Mouse (Mus musculus): ENCODE measurements around the gene Pik3c2g.

Pik3c2g gene

GRCm38 (mm10) chr6:139839907-139840306 lies 252.9 kb downstream of the Pik3c2g start:
- no peak for DNase-seq (ENCODE audit: low read depth, low spot score)

GRCm38 (mm10) chr6:139841272-139841671 lies 254.3 kb downstream of the Pik3c2g start:
- no peak for DNase-seq (ENCODE audit: low read depth, low spot score)

- DNase-seq (ENCODE audit: low read depth, low spot score): no peak
These were observed 255.6 kb downstream of the Pik3c2g start for GRCm38 (mm10) chr6:139842626-139843025.

GRCm38 (mm10) chr6:139843531-139843930 lies 256.5 kb downstream of the Pik3c2g start:
- DNase-seq (ENCODE audit: low read depth, low spot score): no peak

- DNase-seq (ENCODE audit: low read depth, low spot score): no peak
These were observed 260.0 kb downstream of the Pik3c2g start for GRCm38 (mm10) chr6:139846889-139847544.

- no peak for DNase-seq (ENCODE audit: low read depth, low spot score)
These were observed 262.9 kb downstream of the Pik3c2g start for GRCm38 (mm10) chr6:139849931-139850330.

GRCm38 (mm10) chr6:139851705-139852603 lies 264.9 kb downstream of the Pik3c2g start:
- DNase-seq (ENCODE audit: low read depth, low spot score): no peak

- DNase-seq (ENCODE audit: low read depth, low spot score): no peak
These were observed 265.8 kb downstream of the Pik3c2g start for GRCm38 (mm10) chr6:139852836-139853235.

- DNase-seq (ENCODE audit: low read depth, low spot score): no peak
These were observed 273.1 kb downstream of the Pik3c2g start for GRCm38 (mm10) chr6:139860141-139860540.

GRCm38 (mm10) chr6:139861534-139861933 lies 274.5 kb downstream of the Pik3c2g start:
- DNase-seq (ENCODE audit: low read depth, low spot score): no peak

- DNase-seq (ENCODE audit: low read depth, low spot score): no peak
These were observed 278.1 kb downstream of the Pik3c2g start for GRCm38 (mm10) chr6:139865059-139865673.

- peak; percentile 47 for DNase-seq (ENCODE audit: low read depth, low spot score)
These were observed 287.6 kb downstream of the Pik3c2g start for GRCm38 (mm10) chr6:139874418-139875176.

GRCm38 (mm10) chr6:139876691-139877090 lies 289.7 kb downstream of the Pik3c2g start:
- no peak for DNase-seq (ENCODE audit: low read depth, low spot score)

- DNase-seq (ENCODE audit: low read depth, low spot score): no peak
These were observed 290.7 kb downstream of the Pik3c2g start for GRCm38 (mm10) chr6:139877476-139878361.

- DNase-seq (ENCODE audit: low read depth, low spot score): no peak
These were observed 291.3 kb downstream of the Pik3c2g start for GRCm38 (mm10) chr6:139878362-139878696.

- DNase-seq (ENCODE audit: low read depth, low spot score): no peak
These were observed 295.1 kb downstream of the Pik3c2g start for GRCm38 (mm10) chr6:139882076-139882475.

GRCm38 (mm10) chr6:139887175-139887574 lies 300.2 kb downstream of the Pik3c2g start:
- DNase-seq (ENCODE audit: low read depth, low spot score): no peak

- DNase-seq (ENCODE audit: low read depth, low spot score): no peak
These were observed 308.6 kb downstream of the Pik3c2g start for GRCm38 (mm10) chr6:139895637-139896036.

GRCm38 (mm10) chr6:139899630-139900151 lies 312.7 kb downstream of the Pik3c2g start:
- DNase-seq (ENCODE audit: low read depth, low spot score): no peak

- DNase-seq (ENCODE audit: low read depth, low spot score): no peak
These were observed 314.8 kb downstream of the Pik3c2g start for GRCm38 (mm10) chr6:139901801-139902200.
